Mouse (Mus musculus) cerebellum, postnatal 4 days (tissue): ENCODE measurements around the gene Fopnl.

Experiments used
- DNase-seq, 2 experiments: peaks; one replicate each; pipeline ENCODE4 v3.0.0; 2022; ENCODE audit warnings: low spot score in 2 of 2, mixed read lengths in 1 of 2

Gene Fopnl

DNA sequence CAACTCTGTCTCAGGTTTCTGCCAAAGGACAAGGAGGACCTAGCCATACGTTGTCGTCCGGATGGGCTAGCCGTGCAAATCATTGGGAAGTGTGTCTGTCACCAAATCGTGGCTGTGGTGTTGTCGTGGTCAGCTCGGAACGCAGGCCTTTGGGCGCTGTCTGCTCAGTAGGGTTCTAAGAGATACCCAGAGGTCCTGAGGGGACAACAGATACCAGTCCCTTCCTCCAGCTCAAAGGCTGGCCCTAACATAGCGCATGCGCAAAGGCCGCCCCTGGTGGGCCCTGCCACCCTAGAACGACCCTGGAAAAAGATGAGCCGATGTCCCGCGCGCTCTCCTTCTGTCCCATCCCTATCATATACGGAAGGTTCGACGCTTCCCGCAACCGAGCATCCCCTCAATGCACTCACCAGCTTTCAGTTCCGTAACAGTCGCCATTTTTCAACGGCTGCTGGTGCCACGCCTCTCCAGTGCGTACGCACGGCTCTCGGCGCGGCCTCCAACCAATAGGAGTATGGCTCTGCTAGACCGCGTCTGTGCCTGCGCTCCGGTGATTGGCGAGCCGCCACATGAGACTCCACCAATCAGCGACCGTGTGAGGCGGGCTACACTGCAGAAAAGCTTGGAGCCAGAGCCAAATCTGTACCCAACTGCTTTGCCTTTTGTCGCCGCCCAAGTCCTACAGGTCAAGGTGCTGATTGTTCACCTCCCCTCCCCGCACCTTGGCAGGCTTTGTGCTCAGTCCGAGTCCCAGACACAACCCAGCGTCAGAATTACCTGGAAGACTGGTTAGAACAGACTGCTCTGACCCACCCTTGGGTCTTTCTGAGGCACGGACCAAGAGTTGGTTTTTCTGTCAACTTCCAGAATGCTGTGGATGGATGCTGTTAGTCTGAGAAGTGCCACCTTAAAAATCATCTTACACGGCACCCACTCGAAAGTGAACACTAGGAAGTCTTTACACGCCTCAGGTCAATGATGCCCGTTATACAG lies at the start of gene Fopnl:
Gene Fopnl (minus strand): TSS at position 522 of the 993 bp plus-strand sequence.
- DNase-seq = peak; percentile 91 to 98

DNA sequence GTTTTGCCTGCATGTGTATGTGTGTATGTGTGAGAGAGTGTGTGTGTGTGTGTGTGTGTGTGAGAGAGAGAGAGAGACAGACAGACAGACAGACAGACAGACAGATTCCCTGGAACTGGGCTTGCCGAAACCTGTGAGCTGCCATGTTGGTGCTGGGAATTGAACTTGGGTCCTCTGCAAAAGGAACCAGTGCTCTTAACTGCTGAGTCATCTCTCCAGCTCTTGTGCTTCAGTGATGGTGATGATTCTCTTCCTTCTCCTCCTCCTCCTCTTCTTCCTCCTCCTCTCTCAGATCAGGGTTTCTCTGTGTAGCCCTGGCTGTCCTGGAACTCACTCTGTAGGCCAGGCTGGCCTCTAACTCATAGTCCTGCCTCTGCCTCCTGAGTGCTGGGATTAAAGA lies 48.8 kb upstream of the Fopnl start:
- DNase-seq = no peak

DNA sequence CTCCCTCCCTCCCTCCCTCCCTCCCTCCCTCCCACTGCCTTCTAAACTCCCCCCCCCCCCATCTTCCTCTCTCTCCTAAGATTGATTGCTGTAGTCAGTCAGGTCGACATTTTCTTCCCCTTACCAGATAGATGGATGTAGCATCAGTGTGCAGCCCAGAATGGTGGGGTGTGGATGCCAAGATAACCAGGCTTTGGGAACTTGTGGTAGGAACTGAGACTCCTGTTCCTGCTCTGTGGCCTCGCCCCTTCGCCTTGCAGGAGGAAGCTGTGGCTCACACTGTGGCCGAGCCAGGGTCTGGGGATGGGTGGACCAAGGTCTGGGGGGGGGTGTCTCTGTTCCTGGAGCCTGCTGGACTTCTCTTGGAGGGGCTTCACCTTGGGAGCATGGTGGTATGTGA lies 48.3 kb upstream of the Fopnl start:
- DNase-seq = no peak

DNA sequence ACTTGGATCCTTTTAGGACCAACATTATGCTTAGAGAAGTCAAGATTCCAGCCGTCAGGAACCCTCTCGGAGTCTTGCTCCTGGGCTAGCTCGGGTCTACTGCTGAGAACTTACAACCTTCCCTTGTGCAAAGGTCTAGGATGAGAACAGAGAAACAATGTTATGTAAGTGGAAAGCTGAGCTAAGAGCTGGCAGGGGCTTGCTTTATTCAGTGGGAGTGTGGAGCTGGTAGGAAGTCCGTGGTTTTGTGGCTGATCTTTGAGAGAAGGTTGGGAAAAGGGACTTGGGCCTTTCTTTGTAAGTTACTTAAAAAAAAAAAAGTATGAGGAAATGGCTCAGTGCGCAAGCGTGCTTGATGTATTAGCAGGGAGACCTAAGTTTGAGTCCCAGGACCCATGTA lies 46.9 kb upstream of the Fopnl start:
- DNase-seq = no peak

DNA sequence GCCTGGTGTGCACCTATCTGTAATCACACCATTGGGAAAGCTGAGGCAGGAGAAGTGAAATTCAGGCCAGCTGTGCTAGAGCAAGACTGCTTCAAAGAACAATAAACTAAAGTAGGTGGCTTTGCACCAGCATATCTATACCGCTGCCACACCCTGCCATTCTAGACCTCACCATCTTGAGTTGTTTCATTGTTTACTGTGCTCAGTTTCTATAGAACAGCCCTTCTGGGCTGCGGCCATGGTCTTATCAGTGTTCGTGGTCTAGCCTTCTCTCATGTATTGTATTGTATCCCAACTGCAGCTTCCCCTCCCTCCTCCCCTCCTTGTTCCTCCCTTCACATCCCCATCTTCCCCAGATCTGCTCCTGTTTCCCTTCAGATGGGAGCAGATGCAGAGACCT lies 46.3 kb upstream of the Fopnl start:
- DNase-seq = no peak

DNA sequence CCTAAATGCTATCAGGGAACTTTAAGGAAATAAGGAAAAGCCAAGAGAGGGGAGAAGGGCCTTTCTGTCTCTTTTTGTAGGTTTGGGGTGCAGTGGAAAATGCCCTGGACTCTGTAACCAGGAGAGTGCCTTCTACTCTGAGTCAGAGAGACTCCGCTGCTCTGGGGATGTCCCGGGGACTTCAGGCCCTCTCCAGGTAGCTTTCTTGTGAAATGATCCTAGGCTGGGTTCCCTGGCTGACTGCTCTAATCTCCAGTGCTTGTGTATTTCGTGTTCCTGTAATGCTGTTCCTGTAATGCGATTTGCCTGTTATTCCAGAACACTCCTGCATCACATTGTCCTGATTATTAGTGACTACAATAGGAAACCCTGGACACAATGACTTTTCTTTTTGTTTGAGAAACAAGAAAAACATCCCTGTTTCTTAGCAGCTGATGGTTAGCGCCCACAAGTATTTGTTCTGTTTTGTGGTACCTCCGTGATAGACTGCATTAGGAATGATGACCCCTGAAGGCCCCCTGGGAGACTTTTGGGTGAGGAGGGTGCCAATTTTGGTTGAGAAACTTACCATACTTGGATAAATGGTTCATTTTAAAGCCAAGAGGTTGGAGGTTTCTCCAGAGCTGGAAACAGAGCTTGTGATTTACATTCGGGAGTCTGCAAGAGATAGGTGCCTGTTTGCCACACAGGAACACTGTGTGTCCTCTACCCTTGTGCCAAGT lies 45.1 kb upstream of the Fopnl start:
- no peak for DNase-seq

DNA sequence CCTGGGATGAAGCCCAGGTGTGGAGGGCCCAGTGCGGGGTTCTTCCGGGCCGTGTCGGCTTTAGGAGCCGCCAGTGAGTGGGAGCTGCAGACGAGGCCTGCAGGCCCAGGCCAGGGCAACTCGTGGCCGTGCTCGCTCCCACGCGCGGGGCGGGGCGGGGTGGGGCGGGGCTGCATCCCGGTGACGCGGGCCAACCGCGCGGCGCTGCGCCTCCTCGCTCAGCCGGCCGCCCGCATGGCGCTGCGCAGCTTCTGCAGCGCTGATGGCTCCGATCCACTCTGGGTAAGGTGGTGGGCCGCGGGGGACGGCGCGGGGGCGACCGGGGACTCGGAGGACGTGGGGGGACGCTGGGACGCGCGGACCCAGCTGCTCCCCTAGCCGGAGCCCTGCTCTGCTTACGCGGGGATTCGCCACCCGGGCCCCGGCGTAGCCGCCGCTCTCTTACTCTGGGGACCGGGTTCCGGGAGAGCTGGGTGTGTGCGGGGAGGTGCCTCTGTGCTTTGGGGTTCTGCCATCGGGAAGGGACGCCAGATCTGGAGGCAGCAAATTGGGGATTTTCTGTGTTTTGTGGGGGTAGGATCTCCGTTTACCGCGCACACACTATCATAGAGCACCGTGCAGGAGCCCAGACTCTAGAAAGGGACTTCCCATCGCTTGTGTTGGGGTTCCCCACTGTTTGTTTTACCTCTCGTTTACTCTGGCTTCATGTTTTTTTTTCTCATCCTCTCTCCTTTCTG lies 44.3 kb upstream of the Fopnl start, which contains the start of gene Abcc1:
Gene Abcc1 (plus strand): TSS at position 197 of the 737 bp plus-strand sequence.
- peak; percentile 36 to 76 for DNase-seq

- no peak for DNase-seq
Observed at GRCm38 (mm10) chr16:14360931-14361330, 43.7 kb upstream of the Fopnl start.

GRCm38 (mm10) chr16:14358531-14358930 lies 41.3 kb upstream of the Fopnl start:
- no peak for DNase-seq

DNA sequence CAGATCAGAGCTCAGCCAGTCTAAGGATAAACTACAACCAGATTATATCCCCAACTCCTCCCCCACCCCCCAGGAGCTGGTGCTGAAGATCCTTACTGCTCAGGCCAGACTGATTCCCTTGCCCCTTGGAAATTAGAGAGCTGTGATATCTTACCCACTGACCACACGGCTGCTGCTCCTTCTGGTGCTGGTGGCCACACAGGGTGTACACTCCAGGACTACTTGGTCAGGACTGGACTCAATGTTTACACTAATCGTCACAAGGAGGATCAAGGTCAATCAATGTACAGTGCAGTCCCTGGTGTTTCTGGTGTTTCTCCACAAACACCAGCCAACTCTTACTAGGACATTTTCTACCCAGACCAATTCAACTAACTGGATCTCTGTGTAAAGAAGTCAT lies 40.7 kb upstream of the Fopnl start:
- DNase-seq = no peak

- DNase-seq = no peak
Observed at GRCm38 (mm10) chr16:14352663-14353062, 35.5 kb upstream of the Fopnl start.

DNA sequence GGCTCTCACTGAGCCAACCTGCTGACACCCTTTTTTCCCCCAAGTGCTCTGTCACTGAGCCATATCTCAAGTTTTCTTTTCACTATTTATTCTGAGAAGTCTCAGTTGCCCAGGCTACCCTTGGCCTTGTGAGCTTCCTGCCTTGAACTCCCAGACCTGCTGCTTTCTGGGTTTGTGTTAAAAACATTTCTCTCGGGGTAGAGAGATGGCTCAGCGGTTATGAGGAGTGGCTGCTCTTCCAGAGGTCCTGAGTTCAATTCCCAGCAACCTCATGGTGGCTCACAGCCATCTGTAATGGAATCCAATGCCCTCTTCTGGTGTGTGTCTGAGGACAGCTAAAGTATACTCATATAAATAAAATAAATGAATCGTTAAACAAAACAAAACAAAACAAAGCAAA lies 35.0 kb upstream of the Fopnl start:
- DNase-seq = no peak

GRCm38 (mm10) chr16:14351571-14351970 lies 34.4 kb upstream of the Fopnl start:
- no peak for DNase-seq

GRCm38 (mm10) chr16:14344967-14345366 lies 27.8 kb upstream of the Fopnl start:
- DNase-seq = no peak

DNA sequence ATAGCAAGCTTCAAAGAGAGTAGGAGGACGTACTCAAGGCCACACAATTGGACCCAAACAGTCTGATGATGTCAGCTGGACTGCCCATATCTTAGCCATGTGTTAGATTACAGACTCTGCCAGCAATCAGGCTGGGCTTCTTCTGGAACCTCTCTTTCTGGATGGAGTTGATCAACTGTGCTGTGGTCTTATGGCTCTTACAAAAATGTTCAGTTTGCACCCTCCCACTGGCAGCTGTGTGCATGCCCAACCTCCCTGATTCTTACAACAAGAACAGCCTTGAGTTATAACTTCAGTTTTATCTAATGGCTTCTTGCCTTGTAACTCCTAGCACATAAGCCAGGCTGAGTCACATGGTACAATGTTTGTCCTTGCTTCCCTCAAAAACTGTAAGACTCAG lies 11.0 kb upstream of the Fopnl start:
- no peak for DNase-seq

DNA sequence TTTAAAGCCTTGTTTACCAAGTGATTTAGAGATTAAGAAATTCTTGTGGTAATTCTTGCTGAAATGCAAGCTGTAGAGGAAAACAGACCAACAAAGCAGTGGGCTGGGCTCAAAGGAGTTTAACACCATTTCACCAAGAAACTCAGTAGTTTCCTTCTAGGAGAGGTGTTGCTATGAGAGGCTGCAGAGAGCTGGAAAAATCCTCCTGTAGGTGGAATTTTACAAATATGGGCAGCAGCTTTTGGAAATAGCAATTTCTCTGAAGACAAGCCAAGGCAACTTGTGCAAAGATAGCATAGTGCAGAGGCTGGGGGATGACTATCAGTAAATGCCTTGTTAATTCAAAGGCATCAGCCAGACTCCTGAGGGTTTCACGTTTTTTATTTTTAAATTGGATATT lies 3.3 kb upstream of the Fopnl start:
- no peak for DNase-seq

- no peak for DNase-seq
Observed at GRCm38 (mm10) chr16:14319681-14320080, 2.5 kb upstream of the Fopnl start.

DNA sequence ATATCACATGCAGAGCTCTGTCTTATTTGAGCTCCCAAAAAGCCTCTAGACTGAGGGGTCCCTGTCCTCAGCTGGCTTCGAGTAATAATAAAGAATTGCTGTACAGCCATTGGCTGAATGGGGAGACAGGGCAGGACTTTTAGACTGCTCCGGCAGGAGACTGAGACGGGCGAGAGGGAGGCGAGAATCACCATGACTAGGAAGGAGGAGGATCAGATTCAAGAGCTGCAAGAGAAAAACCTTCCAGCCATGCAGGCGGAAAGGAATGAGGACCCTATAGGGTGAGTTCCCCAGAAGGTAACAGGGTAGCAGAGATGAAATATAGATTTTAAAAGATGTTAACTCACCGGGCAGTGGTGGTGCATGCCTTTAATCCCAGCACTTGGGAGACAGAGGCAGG lies 4.3 kb downstream of the Fopnl start:
- no peak for DNase-seq

GRCm38 (mm10) chr16:14311371-14311770 lies 5.8 kb downstream of the Fopnl start:
- peak in 1 of 2 experiments; percentile 21 for DNase-seq

DNA sequence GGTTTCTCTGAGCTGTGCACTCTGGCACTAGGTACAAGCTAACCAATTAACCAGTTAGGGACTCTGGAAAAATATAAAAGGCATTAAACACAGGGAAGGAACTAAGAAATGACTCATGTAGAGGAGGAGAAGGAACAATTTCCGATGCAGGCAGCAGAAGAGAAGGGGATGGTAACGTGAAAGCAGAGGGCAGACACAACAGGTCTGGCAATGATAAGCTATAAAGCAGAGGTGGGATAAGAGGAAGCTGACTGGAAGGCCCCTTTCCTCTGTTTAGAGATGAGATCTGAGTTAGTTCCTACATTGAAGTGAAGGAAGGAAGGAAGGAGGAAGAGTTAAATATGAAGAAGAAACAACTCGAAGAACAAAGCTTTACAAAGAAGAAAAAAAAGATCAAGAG lies 7.4 kb downstream of the Fopnl start:
- DNase-seq = no peak

- no peak for DNase-seq
Observed at GRCm38 (mm10) chr16:14308245-14309073, 8.7 kb downstream of the Fopnl start.
